Mouse (Mus musculus) CH12.LX (cell line): ENCODE data around the gene Plekha5.

Source experiments
- EP300 ChIP-seq: IDR thresholded peaks from 2 replicates; pipeline ENCODE4 v1.6.1; 2011; ENCODE audit warnings: low read length, improper control_type of control experiment
- SIN3A ChIP-seq: IDR thresholded peaks from 2 replicates; pipeline ENCODE4 v1.6.1; 2012; ENCODE audit warnings: low read length, improper control_type of control experiment, inconsistent platforms

- TF ChIP-seq EP300, result no peak
- TF ChIP-seq SIN3A, result no peak
These were observed 64.8 kb downstream of the Plekha5 start for GRCm38 (mm10) chr6:140488673-140489072.
